Mouse (Mus musculus) CH12.LX (cell line): ENCODE measurements around the gene Hagh. TPM values are rescaled to one million over a fixed set of nuclear protein-coding genes. Genes with fewer than 3 reads are reported as not detected.
A peak's percentile ranks its signal among the peaks of the same experiment; 100 is the strongest.

Experiments used
- DNase-seq: peaks from one replicate; pipeline ENCODE4 v3.0.0-alpha.2; 2013; ENCODE audit errors: extremely low read depth
- H3K27ac ChIP-seq: 2 replicates; pipeline ENCODE4 v1.5.1; 2012; ENCODE audit warnings: low read depth, mild to moderate bottlenecking, control low read depth, moderate library complexity; ENCODE audit not compliant: insufficient read depth
- H3K27me3 ChIP-seq: replicated peaks from 2 replicates; pipeline ENCODE3; 2012; ENCODE audit warnings: inconsistent platforms
- H3K36me3 ChIP-seq, 2 experiments: replicated peaks in 1 of 2; 2 replicates each; pipeline versions ENCODE3 to v1.6.1; 2012; ENCODE audit warnings: inconsistent platforms in 1 of 2, low read length in 1 of 2, mild to moderate bottlenecking in 1 of 2, mixed read lengths in 1 of 2, moderate library complexity in 1 of 2; ENCODE audit not compliant: control insufficient read depth in 1 of 2, insufficient read depth in 1 of 2
- H3K4me1 ChIP-seq, 2 experiments: 2 replicates each; pipeline ENCODE4 v1.6.1; 2012; ENCODE audit warnings: inconsistent platforms in 1 of 2, moderate library complexity in 1 of 2; ENCODE audit not compliant: insufficient read depth in 2 of 2, control insufficient read depth in 1 of 2
- H3K4me2 ChIP-seq: 2 replicates; pipeline ENCODE4 v1.6.1; 2012; ENCODE audit warnings: low read depth, mild to moderate bottlenecking, control low read depth; ENCODE audit not compliant: poor library complexity, insufficient read depth, severe bottlenecking
- H3K4me3 ChIP-seq, 3 experiments: fragments of 150-350 bp in 1 of 3; sonication (generic) in 1 of 3; replicated peaks in 1 of 3; 2 replicates each; pipeline versions ENCODE3 to v1.5.1; 2011 to 2012; ENCODE audit warnings: low read depth in 2 of 3, low read length in 2 of 3, mild to moderate bottlenecking in 2 of 3, moderate library complexity in 2 of 3, control low read depth in 1 of 3, improper control_type of control experiment in 1 of 3, inconsistent platforms in 1 of 3, mixed read lengths in 1 of 3; ENCODE audit not compliant: poor library complexity in 1 of 3
- H3K79me2 ChIP-seq: replicated peaks from 2 replicates; pipeline ENCODE4 v1.6.1; 2012; ENCODE audit warnings: mild to moderate bottlenecking, moderate library complexity; ENCODE audit not compliant: control insufficient read depth, poor library complexity, insufficient read depth, severe bottlenecking; ENCODE audit errors: extremely low read depth
- H3K9ac ChIP-seq: 2 replicates; pipeline ENCODE4 v1.6.1; 2012; ENCODE audit warnings: low read depth, mild to moderate bottlenecking, control low read depth, moderate library complexity; ENCODE audit not compliant: insufficient read depth
- H3K9me3 ChIP-seq: replicated peaks from 2 replicates; pipeline ENCODE3; 2012; ENCODE audit warnings: low read length, inconsistent platforms, mixed read lengths
- BHLHE40 ChIP-seq: IDR thresholded peaks from 2 replicates; pipeline ENCODE4 v1.6.1; 2011; ENCODE audit warnings: mild to moderate bottlenecking, low read depth, low read length, improper control_type of control experiment
- CHD1 ChIP-seq: IDR thresholded peaks from 2 replicates; pipeline ENCODE4 v1.6.1; 2012; ENCODE audit warnings: low read depth, low read length, improper control_type of control experiment, inconsistent platforms
- CHD2 ChIP-seq: IDR thresholded peaks from 2 replicates; pipeline ENCODE4 v1.6.1; 2011; ENCODE audit warnings: low read length, improper control_type of control experiment
- CTCF ChIP-seq, 2 experiments: IDR thresholded peaks in 1 of 2; conservative IDR thresholded peaks in 1 of 2; 2 replicates each; pipeline ENCODE4 v1.5.1; 2011 to 2012; ENCODE audit warnings: low read depth in 2 of 2, low read length in 2 of 2, improper control_type of control experiment in 1 of 2, inconsistent platforms in 1 of 2, mild to moderate bottlenecking in 1 of 2, moderate library complexity in 1 of 2
- ELF1 ChIP-seq: IDR thresholded peaks from 2 replicates; pipeline ENCODE4 v1.6.1; 2014; ENCODE audit warnings: low read depth, mild to moderate bottlenecking, inconsistent platforms, low read length, improper control_type of control experiment
- EP300 ChIP-seq: IDR thresholded peaks from 2 replicates; pipeline ENCODE4 v1.6.1; 2011; ENCODE audit warnings: low read length, improper control_type of control experiment
- GABPA ChIP-seq: IDR thresholded peaks from 2 replicates; pipeline ENCODE4 v1.6.1; 2012; ENCODE audit warnings: low read depth, low read length, improper control_type of control experiment, inconsistent platforms; ENCODE audit not compliant: insufficient replicate concordance
- HCFC1 ChIP-seq: IDR thresholded peaks from 2 replicates; pipeline ENCODE4 v1.6.1; 2012; ENCODE audit warnings: low read depth, mild to moderate bottlenecking, inconsistent platforms, low read length, improper control_type of control experiment
- IRF4 ChIP-seq: IDR thresholded peaks from 2 replicates; pipeline ENCODE4 v1.6.1; 2014; ENCODE audit warnings: low read depth, mild to moderate bottlenecking, inconsistent platforms, low read length, improper control_type of control experiment
- JUN ChIP-seq: IDR thresholded peaks from 2 replicates; pipeline ENCODE4 v1.6.1; 2011; ENCODE audit warnings: low read depth, mild to moderate bottlenecking, low read length, improper control_type of control experiment, moderate library complexity; ENCODE audit not compliant: insufficient read depth
- JUND ChIP-seq: conservative IDR thresholded peaks from 2 replicates; pipeline ENCODE4 v1.6.1; 2011; ENCODE audit warnings: low read depth, low read length, improper control_type of control experiment
- KAT2A ChIP-seq: IDR thresholded peaks from 2 replicates; pipeline ENCODE4 v1.6.1; 2012; ENCODE audit warnings: low read length, improper control_type of control experiment, inconsistent platforms; ENCODE audit not compliant: insufficient replicate concordance
- MAFK ChIP-seq: IDR thresholded peaks from 2 replicates; pipeline ENCODE4 v1.6.1; 2011; ENCODE audit warnings: low read length, improper control_type of control experiment; ENCODE audit not compliant: insufficient replicate concordance
- MAX ChIP-seq: IDR thresholded peaks from 2 replicates; pipeline ENCODE4 v1.6.1; 2011; ENCODE audit warnings: low read length, improper control_type of control experiment
- MAZ ChIP-seq: IDR thresholded peaks from 2 replicates; pipeline ENCODE4 v1.6.1; 2012; ENCODE audit warnings: low read depth, mild to moderate bottlenecking, inconsistent platforms, low read length, improper control_type of control experiment, moderate library complexity
- MEF2A ChIP-seq: IDR thresholded peaks from 2 replicates; pipeline ENCODE4 v1.6.1; 2014; ENCODE audit warnings: low read depth, mild to moderate bottlenecking, inconsistent platforms, low read length, improper control_type of control experiment, borderline replicate concordance
- MYC ChIP-seq: IDR thresholded peaks from 2 replicates; pipeline ENCODE4 v1.6.1; 2011; ENCODE audit warnings: low read depth, mild to moderate bottlenecking, improper control_type of control experiment, low read length
- NELFE ChIP-seq: IDR thresholded peaks from 2 replicates; pipeline ENCODE4 v1.6.1; 2011; ENCODE audit warnings: low read depth, low read length, improper control_type of control experiment
- NRF1 ChIP-seq: IDR thresholded peaks from 2 replicates; pipeline ENCODE4 v1.6.1; 2014; ENCODE audit warnings: low read depth, mild to moderate bottlenecking, inconsistent platforms, low read length, improper control_type of control experiment, moderate library complexity
- POLR2A ChIP-seq: IDR thresholded peaks from 2 replicates; pipeline ENCODE4 v1.6.1; 2011; ENCODE audit warnings: low read depth, mild to moderate bottlenecking, improper control_type of control experiment, low read length
- RAD21 ChIP-seq: IDR thresholded peaks from 2 replicates; pipeline ENCODE4 v1.6.1; 2011; ENCODE audit warnings: low read depth, mild to moderate bottlenecking, low read length, improper control_type of control experiment, moderate library complexity
- SIN3A ChIP-seq: IDR thresholded peaks from 2 replicates; pipeline ENCODE4 v1.6.1; 2012; ENCODE audit warnings: low read length, improper control_type of control experiment, inconsistent platforms
- SMC3 ChIP-seq: IDR thresholded peaks from 2 replicates; pipeline ENCODE4 v1.6.1; 2011; ENCODE audit warnings: low read depth, low read length, improper control_type of control experiment
- TBP ChIP-seq: conservative IDR thresholded peaks from 2 replicates; pipeline ENCODE4 v1.6.1; 2011; ENCODE audit warnings: low read depth, low read length, improper control_type of control experiment
- TCF12 ChIP-seq: IDR thresholded peaks from 2 replicates; pipeline ENCODE4 v1.6.1; 2014; ENCODE audit warnings: low read depth, mild to moderate bottlenecking, inconsistent platforms, low read length, improper control_type of control experiment
- UBTF ChIP-seq: IDR thresholded peaks from 2 replicates; pipeline ENCODE4 v1.6.1; 2012; ENCODE audit warnings: low read depth, mild to moderate bottlenecking, inconsistent platforms, low read length, improper control_type of control experiment, moderate library complexity
- USF1 ChIP-seq: IDR thresholded peaks from 2 replicates; pipeline ENCODE4 v1.6.1; 2014; ENCODE audit warnings: low read depth, mild to moderate bottlenecking, inconsistent platforms, low read length, improper control_type of control experiment
- USF2 ChIP-seq: conservative IDR thresholded peaks from 2 replicates; pipeline ENCODE4 v1.6.1; 2011; ENCODE audit warnings: low read depth, low read length, improper control_type of control experiment
- ZC3H11A ChIP-seq: IDR thresholded peaks from 2 replicates; pipeline ENCODE4 v1.6.1; 2012; ENCODE audit warnings: low read depth, mild to moderate bottlenecking, inconsistent platforms, low read length, improper control_type of control experiment
- ZKSCAN1 ChIP-seq: IDR thresholded peaks from 2 replicates; pipeline ENCODE4 v1.6.1; 2012; ENCODE audit warnings: low read depth, inconsistent platforms, low read length, improper control_type of control experiment, borderline replicate concordance
- ZNF384 ChIP-seq: IDR thresholded peaks from 2 replicates; pipeline ENCODE4 v1.6.1; 2012; ENCODE audit warnings: low read depth, low read length, improper control_type of control experiment, inconsistent platforms
- dilution Hi-C: fragments of 300-500 bp; cut with MboI; formaldehyde crosslinking; loops from 2 replicates; pipeline ENCODE4 v1.14.3; 2020; ENCODE audit warnings: low sequenced_read_pairs; ENCODE audit not compliant: extremely low pct_unique_long_range_greater_than_20kb, extremely low pct_ligation_motif_present
- in situ Hi-C: fragments of 300-500 bp; cut with MboI; formaldehyde crosslinking; loops from 3 replicates; pipeline ENCODE4 v1.14.3; 2019; ENCODE audit warnings: low sequenced_read_pairs, low pct_ligation_motif_present, low pct_unique_long_range_greater_than_20kb, mixed read lengths
- polyA plus RNA-seq: library from polyadenylated mRNA; unstranded; fragments of >175 nt; gene quantifications from 2 replicates; pipeline ENCODE4 v1.2.1, GENCODE M21; 2012; ENCODE audit warnings: low read depth; ENCODE audit not compliant: insufficient read length
- total RNA-seq, 2 experiments: library from RNA; depleted of rRNA; stranded (reverse); fragments of 300-350 nt in 1 of 2; fragments of >200 nt in 1 of 2; gene quantifications; 2 replicates each; pipeline ENCODE4 v1.2.3; 2012 to 2014

Gene Hagh
- total and polyA plus RNA-seq, 3 experiments, result 18.9 to 31.0 (median 27.3) TPM

DNA sequence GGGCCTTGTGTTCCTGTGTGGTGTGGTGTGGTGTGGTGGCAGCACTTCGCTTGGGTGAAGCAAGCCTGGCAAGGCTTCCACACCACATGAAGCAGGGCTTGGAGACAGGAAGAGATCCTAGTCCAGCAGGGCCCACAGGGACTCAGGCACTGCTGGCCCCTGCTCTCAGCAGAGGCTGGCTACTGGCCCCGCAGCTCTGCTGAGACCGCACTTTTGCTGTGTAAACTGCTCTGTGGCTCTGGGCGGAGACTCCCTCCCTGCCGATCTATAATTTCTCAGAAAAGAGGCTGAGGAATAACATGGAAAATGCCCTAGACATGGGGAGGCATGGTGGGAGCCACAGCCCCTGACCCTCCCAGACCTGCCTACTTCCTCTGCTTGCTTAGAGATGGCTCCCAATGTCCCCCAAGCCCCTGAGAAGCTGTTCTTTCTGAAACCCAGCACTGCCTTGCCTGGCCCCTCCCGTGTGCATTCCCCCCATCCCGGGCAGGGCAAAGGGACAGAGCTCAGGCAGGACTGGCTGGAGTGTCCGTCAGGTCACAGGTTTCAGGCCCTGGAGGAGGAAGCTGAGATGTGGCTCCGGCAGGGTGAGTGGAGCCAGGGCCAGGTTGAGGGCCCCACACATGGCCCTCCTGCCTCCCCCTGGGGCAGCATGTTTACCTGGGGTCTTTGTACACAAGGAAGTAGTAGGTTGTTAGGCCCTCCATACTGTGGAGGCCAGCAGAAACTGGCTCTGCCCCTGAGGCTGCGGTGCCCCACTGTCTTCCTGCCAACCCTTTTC lies 37.6 kb downstream of the Hagh start:
- DNase-seq, result no peak
- H3K4me3 ChIP-seq, result peak overlapping the region; percentile 49 to 66 (median 62)
- H3K27ac ChIP-seq, result peak overlapping the region; percentile 37
- in situ Hi-C loops, result no loop called here
- dilution Hi-C loops, result no loop called here
- H3K36me3 ChIP-seq, result peaks cover 11 to 44% of the 10 kb centered on the region in 2 experiments
- TF ChIP-seq CHD1 (no peak), MAX (no peak), MAFK (no peak), CTCF (conservative IDR thresholded peaks at IDR 0.05 in 1 of 2, IDR thresholded peaks at IDR 0.05 in 1 of 2; ENCODE audit: low read depth in 2 of 2, low read length in 2 of 2) (no peak), NELFE (peak; percentile 63), ZC3H11A (no peak)
- no peaks in the 10 kb centered on the region for H3K27me3 ChIP-seq
- H3K79me2 ChIP-seq, result no peaks in the 10 kb centered on the region
- H3K9me3 ChIP-seq, result no peaks in the 10 kb centered on the region
- peak overlapping the region; percentile 62 for H3K9ac ChIP-seq
- H3K4me2 ChIP-seq, result peak overlapping the region; percentile 55
- H3K4me1 ChIP-seq, result peaks cover 16 to 57% of the 10 kb centered on the region in 2 experiments

DNA sequence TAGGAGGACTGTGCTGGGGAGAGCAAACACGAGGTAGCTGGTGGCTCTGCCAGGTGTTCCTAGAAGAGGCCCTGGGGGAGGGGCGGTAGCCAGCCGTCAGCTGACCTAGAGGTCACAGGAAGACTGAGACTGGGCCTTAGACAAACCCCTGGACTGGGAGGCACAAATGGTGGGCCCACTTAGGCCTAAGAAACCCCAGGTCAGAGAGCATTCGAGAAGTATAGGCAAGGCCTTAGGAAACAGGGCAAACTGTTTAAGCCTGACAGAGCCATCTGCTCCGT lies 38.1 kb downstream of the Hagh start:
- peak overlapping the region; percentile 49 to 66 (median 62) for H3K4me3 ChIP-seq
- H3K27me3 ChIP-seq, result no peaks in the 10 kb centered on the region
- peak overlapping the region; percentile 55 for H3K4me2 ChIP-seq
- peak overlapping the region; percentile 37 for H3K27ac ChIP-seq
- H3K4me1 ChIP-seq, result peaks cover 16 to 57% of the 10 kb centered on the region in 2 experiments
- DNase-seq, result peak; percentile 73
- H3K79me2 ChIP-seq, result no peaks in the 10 kb centered on the region
- dilution Hi-C loops, result no loop called here
- peak overlapping the region; percentile 62 for H3K9ac ChIP-seq
- peaks cover 17 to 46% of the 10 kb centered on the region in 2 experiments for H3K36me3 ChIP-seq
- in situ Hi-C loops, result no loop called here
- no peaks in the 10 kb centered on the region for H3K9me3 ChIP-seq
- TF ChIP-seq ZKSCAN1 (no peak), CHD2 (peak; percentile 88), EP300 (peak; percentile 54; the same call in 1 of the 2 replicates), ZNF384 (no peak), UBTF (no peak), HCFC1 (peak; percentile 52), POLR2A (peak; percentile 43; the same call in 1 of the 2 replicates), MYC (peak; percentile 83), ZC3H11A (no peak), IRF4 (0 out of 2 replicates have a peak, but pooled peaks have one; percentile 28), TBP (0 out of 2 replicates have a peak, but pooled peaks have one; percentile 25), JUN (no peak), ELF1 (peak; percentile 33; the same call in 1 of the 2 replicates), BHLHE40 (peak; percentile 51; the same call in 1 of the 2 replicates), KAT2A (0 out of 2 replicates have a peak, but pooled peaks have one; percentile 49), JUND (no peak), SIN3A (peak; percentile 84), GABPA (no peak), SMC3 (no peak), MEF2A (0 out of 2 replicates have a peak, but pooled peaks have one; percentile 39), MAFK (no peak), USF1 (peak; percentile 78), MAX (peak; percentile 88), MAZ (0 out of 2 replicates have a peak, but pooled peaks have one; percentile 24), TCF12 (peak; percentile 70; the same call in 1 of the 2 replicates), RAD21 (no peak), NRF1 (no peak), USF2 (peak; percentile 56)
